Mouse (Mus musculus) neural tube, embryonic 15.5 days (tissue): ENCODE measurements around the gene Fmnl2. TPM values are rescaled to one million over a fixed set of nuclear protein-coding genes. Genes with fewer than 3 reads are reported as not detected.

Experiments
- ATAC-seq: fragments of 200-750 bp; cut with Nextera tagmentation; 2 replicates; pipeline ENCODE4 v1.8.0; 2017; ENCODE audit warnings: mild to moderate bottlenecking, moderate TSS enrichment, moderate library complexity; ENCODE audit not compliant: low FRiP score
- H3K27ac ChIP-seq: fragments of 300-500 bp; sonication (generic); replicated peaks from 2 replicates; pipeline ENCODE4 v1.5.1; 2015; ENCODE audit warnings: mild to moderate bottlenecking, inconsistent platforms
- H3K27me3 ChIP-seq: fragments of 300-500 bp; sonication (generic); replicated peaks from 2 replicates; pipeline ENCODE4 v1.6.1; 2015; ENCODE audit warnings: inconsistent platforms
- H3K36me3 ChIP-seq: fragments of 300-500 bp; sonication (generic); 2 replicates; pipeline ENCODE4 v1.6.1; 2015; ENCODE audit warnings: inconsistent platforms
- H3K4me1 ChIP-seq: fragments of 300-500 bp; sonication (generic); 2 replicates; pipeline ENCODE4 v1.6.1; 2015; ENCODE audit warnings: inconsistent platforms
- H3K4me2 ChIP-seq: fragments of 300-500 bp; sonication (generic); 2 replicates; pipeline ENCODE4 v1.6.1; 2015; ENCODE audit warnings: inconsistent platforms, mild to moderate bottlenecking, moderate library complexity
- H3K4me3 ChIP-seq: fragments of 300-500 bp; sonication (generic); replicated peaks from 2 replicates; pipeline ENCODE4 v1.5.1; 2015; ENCODE audit warnings: mild to moderate bottlenecking, inconsistent platforms
- H3K9ac ChIP-seq: fragments of 300-500 bp; sonication (generic); replicated peaks from 2 replicates; pipeline ENCODE4 v1.6.1; 2015; ENCODE audit warnings: mild to moderate bottlenecking, inconsistent platforms
- H3K9me3 ChIP-seq: fragments of 300-500 bp; sonication (generic); replicated peaks from 2 replicates; pipeline ENCODE4 v1.6.1; 2016; ENCODE audit warnings: inconsistent platforms
- WGBS: fragments of 180-500 bp; shearing (Covaris S2); methylation state at CpG from one replicate; pipeline ENCODE4 v1.1.7; 2015; ENCODE audit warnings: mixed read lengths; 5-methylcytosine and 5-hydroxymethylcytosine counted together
- polyA plus RNA-seq: library from polyadenylated mRNA; unstranded; fragments of >200 nt; fragmentation: Nextera tagmentation; extraction: Ambion mirVana; gene quantifications from 2 replicates; pipeline ENCODE4 v1.2.1, GENCODE M21; 2015

The Fmnl2 gene
- polyA plus RNA-seq, 1 experiment from 2014 or later, result 8.8 TPM

DNA sequence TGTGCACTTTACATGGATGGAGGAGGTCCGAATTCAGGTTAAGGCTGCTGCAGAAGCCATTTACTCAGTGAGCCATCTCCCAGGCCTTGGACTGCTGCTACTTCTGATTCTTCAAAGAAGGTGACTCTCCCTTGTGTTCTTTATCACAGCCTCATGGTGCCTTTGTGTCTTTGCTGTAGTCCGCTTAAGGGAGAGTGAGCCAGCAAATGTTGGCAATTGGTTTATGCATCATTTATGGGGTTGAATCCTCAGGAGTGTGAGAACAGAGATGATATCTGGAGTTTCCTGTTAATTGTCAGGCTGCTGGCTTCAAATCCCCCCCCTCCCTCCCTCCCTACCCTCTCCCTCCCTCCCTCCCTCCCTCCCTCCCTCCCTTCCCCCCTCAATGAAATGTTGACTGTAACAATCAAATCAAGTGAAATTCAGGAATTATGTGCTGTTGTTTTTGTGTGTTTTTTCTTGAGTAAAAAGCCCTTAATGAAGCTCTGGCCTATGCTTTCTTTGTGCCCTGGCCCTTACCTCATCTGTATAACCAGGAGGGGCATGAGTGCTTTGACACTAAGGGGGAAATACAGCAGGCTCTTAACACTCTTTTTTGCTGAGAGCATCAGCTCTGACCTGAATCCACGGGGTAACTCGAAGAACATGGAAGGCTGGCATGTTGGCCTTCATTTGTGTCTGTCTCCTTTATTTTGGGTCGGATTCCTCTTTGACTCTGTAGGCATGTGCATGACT lies 63.2 kb downstream of the Fmnl2 start:
- Histone ChIP-seq H3K4me3 (no peak overlapping the region), H3K9me3 (no peaks in the 10 kb centered on the region), H3K4me2 (no peak overlapping the region), H3K4me1 (peaks cover 10% of the 10 kb centered on the region), H3K9ac (no peak overlapping the region), H3K36me3 (no peaks in the 10 kb centered on the region), H3K27me3 (no peaks in the 10 kb centered on the region), H3K27ac (0 out of 2 replicates have a peak overlapping the region, but pooled peaks have one; percentile 4)
- WGBS, result 79% methylated on average over 5 of the region's 5 CpGs
- ATAC-seq, result peak; percentile 46; the same call in 1 of the 2 replicates

DNA sequence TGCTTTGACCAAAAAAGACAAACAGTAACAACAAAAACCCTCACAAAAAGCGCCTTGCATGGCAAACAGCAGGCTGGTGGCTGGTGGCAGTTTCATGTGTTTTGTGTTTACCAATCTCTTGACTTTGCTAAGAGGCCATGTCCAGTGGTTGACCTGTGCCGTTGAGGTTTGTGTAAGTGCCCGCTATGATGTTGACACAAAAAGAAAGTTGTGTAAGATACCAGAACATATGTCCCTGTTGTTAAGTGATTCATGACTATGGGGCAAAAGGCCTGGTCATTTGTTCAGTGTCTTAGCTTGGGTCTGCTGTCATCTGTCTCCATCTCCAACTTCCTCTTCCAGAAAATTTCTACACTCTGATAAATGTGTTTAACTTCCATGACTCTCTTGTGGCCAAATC lies 67.4 kb downstream of the Fmnl2 start:
- 91% methylated on average over 3 of the region's 3 CpGs for WGBS
- Histone ChIP-seq H3K4me2 (no peak overlapping the region), H3K27me3 (no peaks in the 10 kb centered on the region), H3K4me3 (no peak overlapping the region), H3K36me3 (no peaks in the 10 kb centered on the region), H3K4me1 (peaks cover 32% of the 10 kb centered on the region), H3K9me3 (no peaks in the 10 kb centered on the region), H3K27ac (no peak overlapping the region), H3K9ac (no peak overlapping the region)
- no peak for ATAC-seq

- Histone ChIP-seq H3K27ac (peak overlapping the region; percentile 68; the same call in 1 of the 2 replicates), H3K9ac (no peak overlapping the region), H3K4me3 (no peak overlapping the region), H3K4me1 (peaks cover 29% of the 10 kb centered on the region), H3K4me2 (no peak overlapping the region), H3K36me3 (no peaks in the 10 kb centered on the region), H3K9me3 (no peaks in the 10 kb centered on the region), H3K27me3 (no peaks in the 10 kb centered on the region)
- 33% methylated on average over 3 of the region's 3 CpGs for WGBS
- ATAC-seq, result no peak
These were observed 69.7 kb downstream of the Fmnl2 start for GRCm38 (mm10) chr2:52927381-52927780.

DNA sequence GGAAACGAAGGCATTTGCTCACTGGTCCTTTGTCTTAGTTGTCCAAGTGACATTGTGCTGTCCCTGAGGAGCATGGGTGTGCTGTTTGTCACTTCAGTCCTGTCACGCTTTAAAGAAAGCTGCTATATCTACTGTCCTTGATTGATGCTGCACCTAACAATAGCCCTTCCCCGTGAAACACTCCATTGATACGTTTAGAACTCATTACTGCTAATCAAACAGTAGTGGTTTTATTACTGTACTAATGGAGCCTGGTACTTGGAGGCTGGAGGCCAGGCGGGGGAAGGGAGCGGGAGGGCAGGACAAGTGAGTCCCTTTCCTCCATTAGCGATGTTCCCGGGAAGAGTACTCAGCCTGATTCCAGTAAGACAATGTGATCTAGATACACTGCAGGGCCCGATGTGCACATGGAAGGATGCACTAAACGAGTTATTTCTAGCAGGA lies 70.2 kb downstream of the Fmnl2 start:
- Histone ChIP-seq H3K27me3 (no peaks in the 10 kb centered on the region), H3K9ac (no peak overlapping the region), H3K4me1 (peaks cover 29% of the 10 kb centered on the region), H3K27ac (peak overlapping the region; percentile 68), H3K36me3 (no peaks in the 10 kb centered on the region), H3K4me2 (no peak overlapping the region), H3K4me3 (no peak overlapping the region), H3K9me3 (no peaks in the 10 kb centered on the region)
- WGBS, result 15% methylated on average over 10 of the region's 10 CpGs
- ATAC-seq, result peak; percentile 32; the same call in 1 of the 2 replicates

DNA sequence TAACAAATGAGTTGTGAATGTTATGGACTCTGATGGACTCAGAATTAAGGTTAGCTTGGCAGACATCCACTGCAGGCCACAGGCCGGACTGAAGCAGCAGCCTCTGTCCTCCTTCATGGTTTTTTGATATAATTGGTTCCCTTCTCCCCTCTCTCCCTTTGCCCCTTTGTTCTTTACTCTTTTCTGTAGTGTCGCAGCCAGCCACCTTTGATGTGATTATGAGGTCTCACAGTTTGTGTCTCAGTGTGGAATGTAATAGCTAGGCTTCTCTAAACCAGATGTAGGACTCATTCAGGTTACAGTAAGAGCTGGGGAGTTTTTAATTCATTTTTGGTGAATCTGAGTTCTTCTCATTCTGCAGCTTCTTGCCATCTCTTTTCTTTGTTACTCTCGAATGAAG lies 70.7 kb downstream of the Fmnl2 start:
- Histone ChIP-seq H3K9ac (no peak overlapping the region), H3K27ac (peak overlapping the region; percentile 68), H3K36me3 (no peaks in the 10 kb centered on the region), H3K4me2 (no peak overlapping the region), H3K4me1 (peaks cover 29% of the 10 kb centered on the region), H3K27me3 (no peaks in the 10 kb centered on the region), H3K4me3 (no peak overlapping the region), H3K9me3 (no peaks in the 10 kb centered on the region)
- no peak for ATAC-seq
- WGBS, result 35% methylated on average over 3 of the region's 3 CpGs

- peak; percentile 32; the same call in 1 of the 2 replicates for ATAC-seq
- Histone ChIP-seq H3K4me3 (no peak overlapping the region), H3K9me3 (no peaks in the 10 kb centered on the region), H3K27ac (peak overlapping the region; percentile 43; the same call in 1 of the 2 replicates), H3K4me2 (no peak overlapping the region), H3K27me3 (no peaks in the 10 kb centered on the region), H3K4me1 (peaks cover 29% of the 10 kb centered on the region), H3K9ac (no peak overlapping the region), H3K36me3 (no peaks in the 10 kb centered on the region)
- 81% methylated on average over 5 of the region's 5 CpGs for WGBS
These were observed 72.6 kb downstream of the Fmnl2 start for GRCm38 (mm10) chr2:52930106-52930868.

GRCm38 (mm10) chr2:52931315-52931714 lies 73.7 kb downstream of the Fmnl2 start:
- 86% methylated on average over 2 of the region's 2 CpGs for WGBS
- Histone ChIP-seq H3K9me3 (no peaks in the 10 kb centered on the region), H3K4me1 (peaks cover 29% of the 10 kb centered on the region), H3K4me3 (no peak overlapping the region), H3K4me2 (no peak overlapping the region), H3K27me3 (no peaks in the 10 kb centered on the region), H3K27ac (no peak overlapping the region), H3K9ac (no peak overlapping the region), H3K36me3 (no peaks in the 10 kb centered on the region)
- ATAC-seq, result no peak

DNA sequence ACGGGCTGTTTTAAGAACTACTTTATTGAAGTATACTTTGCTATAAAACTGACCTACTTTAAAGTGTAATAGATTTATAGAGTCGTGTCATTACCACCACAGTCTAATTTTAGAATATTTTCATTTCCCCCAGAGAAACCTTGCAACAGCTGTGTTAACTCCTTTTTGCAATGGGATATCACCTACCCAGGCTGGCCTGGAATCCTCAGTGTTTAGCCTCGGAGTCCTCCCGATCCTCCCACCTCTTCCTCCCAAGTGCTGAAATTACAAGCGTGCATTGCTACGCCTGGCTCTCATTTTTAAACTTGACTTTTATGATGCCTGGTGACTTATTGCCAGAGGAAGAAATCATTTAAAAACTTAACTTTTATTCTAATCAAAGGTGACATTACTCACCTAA lies 78.2 kb downstream of the Fmnl2 start:
- Histone ChIP-seq H3K9me3 (no peaks in the 10 kb centered on the region), H3K9ac (no peak overlapping the region), H3K4me1 (no peaks in the 10 kb centered on the region), H3K36me3 (no peaks in the 10 kb centered on the region), H3K4me2 (no peak overlapping the region), H3K4me3 (no peak overlapping the region), H3K27ac (no peak overlapping the region), H3K27me3 (no peaks in the 10 kb centered on the region)
- no peak for ATAC-seq
- 79% methylated on average over 6 of the region's 6 CpGs for WGBS

DNA sequence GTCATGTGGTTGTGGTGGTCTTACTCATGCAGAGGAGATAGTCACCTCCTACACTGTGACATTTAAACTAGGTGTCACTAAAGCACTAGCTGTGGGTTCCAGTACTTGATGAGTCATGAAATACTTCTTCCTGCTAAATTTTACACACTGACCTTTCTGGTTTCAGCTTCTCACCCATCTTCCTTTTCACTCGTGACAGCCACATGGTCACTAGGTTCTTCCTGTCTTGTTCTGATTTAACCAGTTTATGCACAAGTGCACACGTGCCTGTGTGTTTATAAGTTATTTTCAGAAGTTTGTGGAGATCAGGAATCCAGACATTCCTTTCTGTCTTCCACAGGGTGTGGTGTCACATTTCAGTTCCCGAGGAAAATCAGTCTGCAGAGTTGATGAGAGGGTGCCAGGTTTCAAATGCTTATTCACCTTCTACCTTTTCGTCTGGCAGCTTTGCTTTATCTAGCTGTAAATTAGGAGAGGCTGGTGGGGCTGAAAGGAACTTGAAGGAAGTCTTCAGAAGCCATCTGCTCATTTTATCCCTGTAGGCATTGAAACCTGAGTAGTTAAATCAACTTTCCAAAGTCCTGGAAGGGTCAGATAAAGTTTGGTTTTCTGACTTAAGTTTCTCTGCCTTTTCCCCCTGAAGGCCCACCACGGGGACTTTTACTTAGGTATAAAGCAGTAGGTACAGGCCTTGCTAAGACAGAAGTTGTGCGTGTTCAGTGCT lies 80.9 kb downstream of the Fmnl2 start:
- Histone ChIP-seq H3K9me3 (no peaks in the 10 kb centered on the region), H3K36me3 (no peaks in the 10 kb centered on the region), H3K4me3 (no peak overlapping the region), H3K27me3 (no peaks in the 10 kb centered on the region), H3K4me1 (no peaks in the 10 kb centered on the region), H3K9ac (no peak overlapping the region), H3K4me2 (no peak overlapping the region), H3K27ac (no peak overlapping the region)
- no peak for ATAC-seq
- 63% methylated on average over 6 of the region's 6 CpGs for WGBS

GRCm38 (mm10) chr2:52943644-52944423 lies 86.2 kb downstream of the Fmnl2 start:
- Histone ChIP-seq H3K27ac (no peak overlapping the region), H3K9me3 (no peaks in the 10 kb centered on the region), H3K9ac (no peak overlapping the region), H3K4me3 (no peak overlapping the region), H3K4me2 (no peak overlapping the region), H3K4me1 (peaks cover 22% of the 10 kb centered on the region), H3K27me3 (no peaks in the 10 kb centered on the region), H3K36me3 (no peaks in the 10 kb centered on the region)
- no peak for ATAC-seq
- WGBS, result 72% methylated on average over 9 of the region's 9 CpGs

- Histone ChIP-seq H3K4me2 (no peak overlapping the region), H3K4me1 (peaks cover 22% of the 10 kb centered on the region), H3K9ac (no peak overlapping the region), H3K27me3 (no peaks in the 10 kb centered on the region), H3K9me3 (no peaks in the 10 kb centered on the region), H3K4me3 (no peak overlapping the region), H3K36me3 (no peaks in the 10 kb centered on the region), H3K27ac (no peak overlapping the region)
- 85% methylated on average over 5 of the region's 5 CpGs for WGBS
- no peak for ATAC-seq
These were observed 86.9 kb downstream of the Fmnl2 start for GRCm38 (mm10) chr2:52944594-52944993.
